Mouse (Mus musculus) spleen, embryonic (tissue): Measurements from ENCODE around the gene Abcg3.
"Not testable (repeated sequence)": the region's sequence is repeated elsewhere in the genome, so short reads cannot be mapped to it uniquely, and the experiment has no call there.

ENCODE experiments used
- CTCF ChIA-PET: fragments of 350-600 bp; sonication (Branson Sonifier 250); formaldehyde crosslinking; loops from one replicate; lab custom pipeline; 2022; lab: Charles Lee

The Abcg3 gene

GRCm38 (mm10) chr5:104982535-104982934 lies at the start of gene Abcg3:
TSS of gene Abcg3 (minus strand) at chr5:104982718.
- CTCF ChIA-PET, result interaction anchor here (0.6 kb wide), 1 partner anchor 128 kb away, joined by 7 read pairs; no protein-coding TSS in a partner anchor

- CTCF ChIA-PET, result no interaction called here
Observed at GRCm38 (mm10) chr5:105012551-105012950, 30.0 kb upstream of the Abcg3 start.

- CTCF ChIA-PET, result no interaction called here
Observed at GRCm38 (mm10) chr5:105011570-105011969, 29.1 kb upstream of the Abcg3 start.

GRCm38 (mm10) chr5:105010376-105010775 lies 27.9 kb upstream of the Abcg3 start:
- CTCF ChIA-PET, result no interaction called here

GRCm38 (mm10) chr5:104989411-104989810 lies 6.9 kb upstream of the Abcg3 start:
- CTCF ChIA-PET, result no interaction called here

GRCm38 (mm10) chr5:104988000-104988399 lies 5.5 kb upstream of the Abcg3 start:
- CTCF ChIA-PET, result no interaction called here

GRCm38 (mm10) chr5:104986706-104987105 lies 4.2 kb upstream of the Abcg3 start:
- CTCF ChIA-PET, result interaction anchor here (0.7 kb wide), 1 partner anchor 15 kb away, joined by 3 read pairs; no protein-coding TSS in a partner anchor

GRCm38 (mm10) chr5:104979040-104979513 lies 3.4 kb downstream of the Abcg3 start:
- CTCF ChIA-PET, result interaction anchor here (0.6 kb wide), 1 partner anchor 131 kb away, joined by 10 read pairs; no protein-coding TSS in a partner anchor

GRCm38 (mm10) chr5:104958141-104958793 lies 24.3 kb downstream of the Abcg3 start:
- CTCF ChIA-PET, result no interaction called here

GRCm38 (mm10) chr5:104955208-104955607 lies 27.3 kb downstream of the Abcg3 start:
- CTCF ChIA-PET, result no interaction called here

- CTCF ChIA-PET, result no interaction called here
Observed at GRCm38 (mm10) chr5:104946951-104947350, 35.6 kb downstream of the Abcg3 start.

- CTCF ChIA-PET, result no interaction called here
Observed at GRCm38 (mm10) chr5:104934148-104934547, 48.4 kb downstream of the Abcg3 start.

- CTCF ChIA-PET, result not testable (repeated sequence)
Observed at GRCm38 (mm10) chr5:104906556-104906955, 76.0 kb downstream of the Abcg3 start.
